In the genomic region with DNA sequence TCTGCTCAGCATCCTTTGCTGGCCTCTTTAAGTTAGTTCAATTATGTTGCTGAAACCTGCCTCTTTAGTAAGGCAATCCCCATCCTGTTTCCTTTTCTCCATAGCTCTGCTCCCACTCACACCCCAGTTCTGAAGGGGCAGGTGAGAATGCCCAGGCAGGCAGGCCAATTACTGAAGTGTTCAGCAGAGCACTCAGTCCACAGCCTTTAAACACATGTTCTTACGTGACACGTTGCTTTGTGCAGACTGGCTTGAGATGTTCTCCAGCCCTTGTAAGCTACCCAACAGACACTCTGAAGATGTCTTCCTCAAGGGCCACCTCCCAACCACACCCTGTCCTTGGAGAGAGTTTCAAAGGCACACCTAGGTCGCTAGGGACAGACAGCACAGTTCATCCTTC, we compare ENCODE assay signal across 14 mouse cellular contexts.
"Had no signal": no experiment of that assay in that cellular context is flagged by ENCODE, and none has a peak within 500 bp of the region (broad histone marks: within the 10 kb centered on the region; RNA-seq: fewer than 3 reads in every experiment).

No protein-coding gene starts in this region.

- DNase-seq: kidney, adult 18-20 months; kidney, postnatal 10 days; kidney, postnatal 4 days; left cerebral cortex, postnatal 4 days; liver, embryonic 13.5 days; lung, adult 18-20 months; retina, postnatal 1 day; right cerebral cortex, postnatal 4 days; spleen, adult 18-20 months; thymus, adult 18-20 months; thymus, postnatal 14 days had no signal

- ATAC-seq: midbrain, embryonic 13.5 days had no signal

- H3K9ac ChIP-seq: limb, embryonic 13.5 days; liver, embryonic 13.5 days; midbrain, embryonic 13.5 days; neural tube, embryonic 12.5 days had no signal

- H3K27ac ChIP-seq: limb, embryonic 13.5 days; liver, embryonic 13.5 days; midbrain, embryonic 13.5 days; neural tube, embryonic 12.5 days had no signal

- H3K4me2 ChIP-seq: liver, embryonic 13.5 days; midbrain, embryonic 13.5 days had no signal

- H3K4me3 ChIP-seq: limb, embryonic 13.5 days; liver, embryonic 13.5 days; midbrain, embryonic 13.5 days; neural tube, embryonic 12.5 days had no signal

- H3K9me3 ChIP-seq: limb, embryonic 13.5 days; liver, embryonic 13.5 days; midbrain, embryonic 13.5 days; neural tube, embryonic 12.5 days had no signal
